Mouse (Mus musculus) cerebellum, adult 11-12 months (tissue): ENCODE data around the gene Helq.

Experiments used
- DNase-seq: peaks from one replicate; pipeline ENCODE4 v3.0.0; 2022

Helq gene

DNA sequence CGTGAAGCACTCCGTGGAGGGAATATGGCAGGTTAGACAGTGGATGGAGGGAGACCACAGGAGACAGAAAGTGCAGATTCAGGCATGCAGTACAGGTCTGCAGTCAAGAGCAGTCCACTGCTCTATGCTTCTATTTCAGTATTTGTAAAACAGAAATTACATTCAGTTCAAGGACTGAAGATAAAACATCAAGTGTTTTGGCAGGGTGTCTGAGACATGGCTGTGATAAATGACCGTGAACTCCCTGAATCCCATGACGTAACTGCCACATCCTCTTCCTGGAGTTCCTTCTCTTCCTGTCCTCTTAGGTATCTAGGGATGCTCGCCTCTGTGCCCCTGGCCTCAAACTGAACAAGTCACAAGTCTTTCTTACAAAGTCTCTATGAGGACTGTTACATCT is 21.5 kb downstream of the Helq start:
- no peak for DNase-seq

DNA sequence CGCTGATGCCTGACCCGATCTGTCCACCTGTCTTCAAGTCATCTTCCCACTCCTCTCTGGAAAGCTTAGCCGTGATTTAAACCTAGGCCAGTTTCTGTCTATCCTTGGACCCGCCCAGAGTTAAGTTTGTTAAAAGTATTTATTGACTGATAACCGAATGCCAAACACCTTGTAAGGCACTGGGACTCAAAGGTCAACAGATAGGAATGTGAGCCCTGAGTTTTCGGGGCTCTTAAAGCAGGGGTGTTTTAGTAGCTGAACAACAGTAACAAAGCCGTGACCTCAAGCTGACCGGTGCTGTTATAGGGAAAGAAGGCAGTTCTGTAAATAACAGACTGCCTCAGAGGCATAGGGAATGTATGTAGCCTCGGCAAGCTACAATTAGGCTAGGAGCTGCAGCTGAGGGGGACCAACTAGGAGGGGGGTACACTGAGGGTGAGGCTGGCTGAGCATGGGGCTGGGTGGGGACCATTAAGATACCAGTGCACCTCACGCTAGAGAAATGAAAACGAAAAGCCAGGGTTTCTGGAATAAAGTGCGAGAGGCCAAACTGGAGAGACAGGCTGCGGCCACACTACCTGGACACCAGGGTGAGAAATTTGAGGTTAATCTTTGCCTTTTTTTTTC is 22.5 kb downstream of the Helq start:
- no peak for DNase-seq

DNA sequence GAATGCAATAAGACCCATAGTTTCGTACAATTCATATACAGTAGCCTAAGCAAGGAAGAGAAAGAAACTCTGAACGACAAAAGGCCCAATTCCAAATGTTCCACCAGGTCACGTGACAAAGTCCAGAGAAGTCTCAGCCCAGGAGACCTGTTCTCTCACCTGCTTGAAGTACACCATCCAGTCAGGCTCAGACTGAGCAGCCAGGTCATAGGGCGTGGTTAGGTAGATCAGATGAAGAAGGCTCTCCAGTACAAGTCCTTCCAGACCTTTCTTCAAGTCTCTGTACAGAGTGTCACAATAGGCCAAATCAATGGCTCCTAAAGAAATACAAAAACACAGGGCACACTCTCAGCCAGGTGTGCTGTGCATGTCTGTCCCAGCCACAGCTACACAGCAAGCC is 26.8 kb downstream of the Helq start:
- DNase-seq = no peak

DNA sequence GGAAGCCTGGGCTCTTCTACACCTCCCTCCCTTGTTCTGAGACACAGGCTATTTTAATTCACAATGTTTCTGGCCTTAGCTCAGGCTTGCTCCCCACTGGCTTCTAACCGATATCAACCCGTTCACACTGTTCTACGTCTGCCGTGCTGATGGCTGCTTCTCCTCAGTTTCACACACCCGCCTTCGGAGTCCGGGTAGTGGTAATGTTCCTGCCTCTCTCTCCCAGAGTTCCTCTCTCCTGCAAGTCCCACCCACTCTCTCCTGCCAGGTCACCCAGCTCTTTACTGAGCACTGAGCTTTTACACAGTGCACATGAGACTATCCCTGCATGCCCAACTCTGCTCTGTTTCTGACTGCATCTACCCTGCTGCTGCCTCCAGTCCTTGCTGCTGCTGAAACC is 32.4 kb downstream of the Helq start:
- DNase-seq = no peak

DNA sequence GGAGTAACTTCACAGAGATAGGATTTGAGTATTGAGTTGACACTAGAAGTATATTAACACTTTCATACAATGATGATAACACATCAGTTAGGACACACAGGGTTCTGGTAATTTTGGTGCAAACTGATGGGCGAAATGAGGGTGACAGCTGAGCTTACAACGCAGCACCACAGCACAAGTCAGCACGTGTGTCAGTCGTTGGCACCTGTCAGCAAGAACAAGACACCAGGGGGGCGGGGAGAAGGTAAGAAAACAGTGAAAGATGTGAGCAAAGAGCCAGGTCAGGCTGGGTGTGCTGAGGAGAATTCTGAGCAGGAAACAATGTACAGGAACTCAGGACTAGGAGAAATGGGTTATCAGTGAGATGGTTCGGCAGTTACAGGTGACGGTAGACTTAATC is 36.7 kb downstream of the Helq start:
- no peak for DNase-seq

DNA sequence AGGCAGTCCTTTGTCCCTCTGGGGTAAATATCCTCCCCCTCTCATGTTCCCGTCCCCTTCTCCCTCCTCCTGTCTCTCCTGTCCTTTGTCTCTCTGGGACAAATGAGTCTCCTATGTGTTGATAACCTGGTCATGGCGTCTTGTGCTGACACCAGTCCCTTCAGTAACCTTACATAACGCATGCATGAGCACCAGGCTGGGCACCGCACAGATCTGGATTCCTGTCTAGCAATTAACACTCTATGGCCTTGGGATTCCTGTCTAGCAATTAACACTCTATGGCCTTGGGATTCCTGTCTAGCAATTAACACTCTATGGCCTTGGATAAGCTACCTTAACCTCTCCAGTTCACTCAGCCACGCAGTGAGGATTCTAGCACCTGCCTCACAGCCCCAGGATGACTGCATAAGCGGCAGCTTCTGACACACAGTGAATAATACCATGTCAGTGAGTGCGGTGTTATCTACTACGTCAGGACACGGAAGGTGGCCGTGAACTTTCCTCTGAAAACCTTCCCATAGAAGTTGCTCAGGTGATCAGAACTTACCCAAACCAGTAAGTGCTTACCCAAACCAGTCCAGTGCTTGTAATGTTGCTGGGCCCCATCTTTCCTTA is 38.2 kb downstream of the Helq start:
- no peak for DNase-seq

DNA sequence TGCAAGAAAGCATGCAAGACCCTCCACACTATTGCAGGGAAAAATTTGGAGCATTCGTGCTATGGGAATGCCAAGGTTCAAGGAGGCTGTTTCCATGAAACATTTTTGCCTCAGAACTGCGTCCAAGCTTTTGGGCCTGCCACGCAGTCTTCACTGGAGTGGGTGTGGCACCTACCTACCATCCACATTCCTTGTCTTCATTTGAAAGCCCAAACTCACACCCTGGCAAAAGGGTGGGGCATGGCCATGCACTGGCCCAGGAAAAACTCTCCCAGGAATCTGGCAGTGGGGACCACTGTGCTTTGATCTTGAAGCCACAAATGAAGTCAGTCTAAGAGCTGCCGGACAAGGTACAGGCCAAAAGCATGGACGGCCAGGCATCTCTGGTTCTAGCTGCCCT is 40.3 kb downstream of the Helq start:
- DNase-seq = no peak

DNA sequence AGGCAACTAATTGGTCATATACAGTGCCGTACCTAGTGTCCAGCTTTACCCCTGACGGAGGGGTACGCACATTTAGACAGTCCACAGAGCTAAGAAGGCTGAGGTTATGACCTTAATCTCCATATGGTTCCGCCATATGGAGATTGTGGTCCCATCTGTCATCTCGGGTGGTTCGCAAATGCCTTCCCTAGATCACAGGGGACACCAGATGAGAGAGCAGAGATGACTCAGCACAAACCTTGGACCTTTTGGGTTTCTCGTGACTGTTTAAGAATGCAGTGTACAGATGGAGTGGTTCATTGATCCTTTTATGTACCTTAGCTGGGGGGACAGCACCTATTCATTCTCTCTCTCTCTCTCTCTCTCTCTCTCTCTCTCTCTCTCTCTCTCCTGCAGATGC is 45.0 kb downstream of the Helq start:
- peak; percentile 36 for DNase-seq

DNA sequence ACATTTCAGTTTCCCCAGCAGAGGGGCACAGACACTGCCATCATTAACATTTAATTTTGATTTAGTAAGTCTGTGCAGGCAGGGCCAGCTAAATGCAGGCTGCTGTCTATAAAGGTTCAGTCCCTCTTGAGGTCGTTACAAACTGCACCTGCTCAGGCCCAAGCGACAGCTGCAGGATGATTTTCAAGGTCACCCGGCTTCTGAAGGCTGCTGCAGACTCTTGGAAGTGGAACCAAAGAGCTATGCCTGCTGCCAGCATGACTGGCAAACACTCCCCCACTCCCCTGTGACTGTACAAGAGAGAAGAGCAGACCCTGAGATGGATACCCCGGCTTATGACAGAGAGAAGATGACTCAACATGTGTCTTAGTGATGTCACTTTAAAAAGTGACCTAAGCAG is 46.7 kb downstream of the Helq start:
- no peak for DNase-seq

DNA sequence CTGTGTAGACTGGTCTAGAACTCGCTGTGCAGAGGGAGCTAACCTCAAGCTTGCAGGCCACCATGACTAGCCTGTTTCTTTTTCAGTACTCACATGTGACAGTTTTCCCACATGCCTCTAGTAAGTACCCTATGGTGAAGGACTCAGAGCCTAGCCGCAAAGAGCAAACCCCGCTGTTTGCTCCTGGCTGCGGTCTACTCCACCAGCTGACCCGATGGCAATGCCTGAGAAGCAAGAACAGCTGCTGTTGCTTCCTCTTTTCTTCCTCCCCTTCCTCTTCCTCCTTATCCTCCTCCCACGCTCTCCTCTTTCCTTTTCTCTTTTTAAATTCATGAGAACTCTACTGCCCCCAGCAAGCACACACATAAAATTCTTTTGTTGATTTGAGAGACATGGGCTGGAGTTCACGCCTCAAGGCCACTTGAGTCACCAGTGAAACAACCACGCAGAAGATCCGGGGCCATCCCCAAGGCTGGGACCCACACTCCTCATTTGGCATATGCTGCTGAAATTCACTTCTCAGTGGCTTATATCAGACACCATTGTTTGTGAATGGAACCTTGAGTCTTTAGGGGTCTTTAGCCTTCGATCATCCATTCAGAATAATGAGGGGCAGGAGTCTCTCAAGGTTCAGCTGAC is 47.7 kb downstream of the Helq start:
- DNase-seq = no peak

DNA sequence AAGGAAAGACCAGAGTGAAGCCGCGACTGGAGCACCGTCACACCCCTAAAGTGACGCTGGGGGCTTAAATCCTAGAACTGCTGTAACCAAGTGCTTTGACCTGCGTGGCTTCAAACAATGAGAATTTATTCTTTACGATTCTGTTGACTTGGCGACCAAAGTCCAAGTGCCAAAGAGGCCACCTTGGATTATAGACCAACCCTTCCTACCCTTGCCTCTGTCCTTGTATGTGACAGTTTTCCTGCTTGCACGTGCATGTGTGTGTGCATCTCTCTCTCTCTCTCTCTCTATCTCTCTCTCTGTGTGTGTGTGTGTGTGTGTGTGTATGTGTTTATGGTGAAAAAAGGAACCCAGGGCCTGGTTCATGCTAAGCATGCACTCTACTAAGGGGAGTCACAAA is 59.6 kb downstream of the Helq start:
- no peak for DNase-seq

DNA sequence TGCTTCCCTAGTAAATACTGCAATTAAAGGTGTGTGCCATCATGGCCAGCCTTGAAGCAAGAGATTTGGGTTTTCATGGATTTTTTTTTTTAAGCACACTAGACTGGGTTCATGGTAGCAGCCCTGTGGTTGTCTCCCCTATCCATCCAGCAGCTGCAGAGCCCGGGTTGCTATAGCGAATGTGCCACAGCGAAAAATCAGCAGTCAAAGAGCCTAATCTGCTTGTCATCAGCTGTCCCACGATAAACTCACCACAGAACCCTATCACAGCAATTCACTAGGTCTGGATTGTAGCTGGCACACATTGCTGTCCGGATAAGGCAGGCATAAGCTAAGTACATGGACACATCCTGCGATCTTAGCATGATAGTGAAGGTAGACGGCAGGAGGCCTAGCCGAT is 61.5 kb downstream of the Helq start:
- no peak for DNase-seq

DNA sequence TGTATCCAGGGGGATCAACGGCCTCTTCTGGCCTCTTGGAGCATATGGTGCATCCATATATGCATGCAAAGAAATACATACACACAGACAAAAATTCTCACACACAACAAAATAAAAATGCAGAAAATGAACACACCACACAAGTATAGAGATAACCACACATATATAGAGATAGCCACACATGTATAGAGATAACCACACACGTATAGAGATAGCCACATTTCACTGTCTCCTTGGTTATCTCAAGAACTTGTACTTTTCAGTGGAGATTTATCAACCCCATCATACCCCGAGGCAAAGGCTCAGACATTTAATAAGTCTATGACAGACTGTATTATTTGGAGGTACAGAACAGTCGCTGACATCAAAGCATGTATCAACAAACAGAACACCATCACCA is 63.9 kb downstream of the Helq start:
- DNase-seq = no peak

DNA sequence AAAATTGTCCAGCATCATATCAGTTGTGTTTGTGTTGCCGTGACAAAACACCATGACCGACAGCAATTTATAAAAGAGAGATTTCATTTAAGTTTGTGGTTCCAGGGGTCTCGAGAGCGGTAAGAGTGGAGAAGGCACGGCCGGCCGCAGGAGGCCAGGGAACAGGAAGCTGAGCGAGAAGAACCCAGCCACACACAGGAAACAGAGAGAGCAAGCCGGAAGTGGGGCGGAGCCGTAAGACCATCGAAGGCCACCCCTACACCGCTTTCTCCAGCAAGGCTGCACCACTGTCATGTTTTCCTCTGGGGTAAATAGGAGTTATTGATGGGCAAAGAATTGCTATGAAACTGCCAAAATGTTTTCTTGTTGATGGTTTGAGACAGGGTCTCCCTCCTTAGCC is 69.6 kb downstream of the Helq start:
- no peak for DNase-seq

DNA sequence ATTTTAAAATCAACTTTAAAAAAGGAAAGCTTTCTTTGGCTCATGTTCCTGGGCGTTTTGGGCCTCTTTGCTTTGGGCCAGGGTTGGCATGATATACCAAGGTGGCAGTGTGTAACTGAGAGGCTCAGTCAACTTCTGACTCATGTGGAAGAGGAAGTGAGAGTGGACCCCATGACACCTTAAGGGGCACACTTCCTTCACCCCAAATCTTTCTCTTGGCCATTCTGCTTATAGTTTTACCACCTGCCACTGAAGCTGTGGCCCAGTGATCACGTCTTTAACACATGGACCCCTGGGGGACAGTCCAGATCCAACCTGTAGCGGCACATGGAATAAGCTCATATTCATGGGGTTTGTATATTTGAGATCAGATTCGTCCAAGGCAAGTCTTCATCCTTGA is 72.4 kb downstream of the Helq start:
- no peak for DNase-seq

DNA sequence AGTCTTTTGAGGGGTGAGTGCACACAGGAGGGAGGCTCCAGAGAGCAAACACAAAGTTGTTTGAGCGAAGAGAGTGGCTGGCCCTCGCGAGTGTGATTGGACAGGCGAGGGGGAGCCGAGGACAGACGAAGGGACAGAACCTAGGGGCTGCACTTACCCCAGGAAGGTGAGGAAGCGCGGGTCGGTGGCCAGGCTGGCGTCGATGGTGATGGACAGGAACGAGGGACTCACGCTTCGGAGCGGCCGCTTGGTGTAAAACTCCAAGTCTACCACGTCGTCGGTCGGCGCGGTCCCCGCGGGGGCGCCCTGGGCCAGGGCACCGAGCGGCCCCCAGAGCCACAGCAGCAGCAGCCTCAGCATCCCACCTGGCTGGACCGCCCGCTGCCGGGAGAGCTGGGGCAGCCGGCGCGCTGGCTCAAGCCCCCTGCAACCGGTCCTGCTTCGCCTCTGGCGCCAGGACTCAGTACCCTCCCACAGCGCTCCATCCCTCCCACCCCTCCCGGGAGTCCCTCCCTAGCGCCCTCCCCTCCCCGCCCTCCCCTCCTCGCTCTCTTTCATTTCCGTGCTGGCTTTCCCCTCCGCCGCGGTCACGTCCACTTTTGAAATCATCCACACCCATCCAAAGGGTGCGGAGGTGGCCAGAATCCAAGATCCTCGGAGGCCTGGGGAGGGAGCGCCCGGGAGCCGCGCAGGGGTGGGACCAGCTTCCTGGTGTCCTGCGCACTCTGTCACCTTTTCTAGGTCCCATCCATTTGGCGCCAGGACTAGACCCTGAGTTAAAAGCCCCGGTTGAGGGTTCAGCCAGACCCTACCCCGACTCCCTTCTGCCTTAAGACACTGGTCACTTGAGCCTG is 78.9 kb downstream of the Helq start, which contains the start of gene Hpse:
TSS of gene Hpse (minus strand) at position 482 of the 854 bp plus-strand sequence.
- DNase-seq = no peak

DNA sequence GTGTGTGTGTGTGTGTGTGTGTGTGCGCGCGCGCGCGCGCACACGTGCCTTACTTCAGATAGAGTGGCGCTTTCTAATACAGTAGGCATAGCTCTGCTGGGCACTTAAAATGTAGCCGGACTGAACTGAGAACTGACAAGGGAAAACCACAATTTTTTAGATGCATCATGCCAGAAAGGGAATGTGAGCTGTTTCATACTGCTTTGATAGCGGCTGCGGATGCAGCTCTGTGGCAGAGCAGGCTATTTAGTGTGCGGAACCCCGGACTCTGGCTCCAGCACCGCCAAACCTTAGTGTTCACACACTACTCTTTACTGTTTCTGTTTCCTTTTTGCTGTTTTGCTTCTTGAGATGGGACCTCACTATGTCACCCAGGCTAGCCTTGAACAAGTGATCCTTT is 81.6 kb downstream of the Helq start:
- no peak for DNase-seq
